Mouse (Mus musculus) lung, embryonic 15.5 days (tissue): ENCODE data around the gene Ggcx. TPM values are rescaled to one million over a fixed set of nuclear protein-coding genes. Genes with fewer than 3 reads are reported as not detected.

Experiments
- ATAC-seq: fragments of 200-750 bp; cut with Nextera tagmentation; 2 replicates; pipeline ENCODE4 v1.8.0; 2017; ENCODE audit warnings: moderate number of reproducible peaks, borderline replicate concordance; ENCODE audit not compliant: low FRiP score, low TSS enrichment; ENCODE audit errors: extremely low read depth
- H3K27ac ChIP-seq: fragments of 300-500 bp; sonication (generic); 2 replicates; pipeline ENCODE4 v1.5.1; 2015; ENCODE audit warnings: moderate library complexity, mild to moderate bottlenecking, inconsistent platforms
- H3K27me3 ChIP-seq: fragments of 300-500 bp; sonication (generic); 2 replicates; pipeline ENCODE4 v1.6.1; 2015; ENCODE audit warnings: inconsistent platforms
- H3K36me3 ChIP-seq: fragments of 300-500 bp; sonication (generic); 2 replicates; pipeline ENCODE4 v1.6.1; 2015; ENCODE audit warnings: inconsistent platforms
- H3K4me1 ChIP-seq: fragments of 300-500 bp; sonication (generic); 2 replicates; pipeline ENCODE4 v1.6.1; 2015; ENCODE audit warnings: inconsistent platforms
- H3K4me2 ChIP-seq: fragments of 300-500 bp; sonication (generic); 2 replicates; pipeline ENCODE4 v1.6.1; 2015; ENCODE audit warnings: inconsistent platforms, mild to moderate bottlenecking, moderate library complexity
- H3K4me3 ChIP-seq: fragments of 300-500 bp; sonication (generic); 2 replicates; pipeline ENCODE4 v1.5.1; 2015; ENCODE audit warnings: mild to moderate bottlenecking, inconsistent platforms
- H3K9ac ChIP-seq: fragments of 300-500 bp; sonication (generic); 2 replicates; pipeline ENCODE4 v1.6.1; 2015; ENCODE audit warnings: inconsistent platforms
- H3K9me3 ChIP-seq: fragments of 300-500 bp; sonication (generic); 2 replicates; pipeline ENCODE4 v1.6.1; 2016; ENCODE audit warnings: inconsistent platforms
- WGBS: fragments of 180-500 bp; shearing (Covaris S2); methylation state at CpG from one replicate; pipeline ENCODE4 v1.1.7; 2015; 5-methylcytosine and 5-hydroxymethylcytosine counted together
- polyA plus RNA-seq: library from polyadenylated mRNA; unstranded; fragments of >200 nt; fragmentation: Nextera tagmentation; extraction: Ambion mirVana; gene quantifications from 2 replicates; pipeline ENCODE4 v1.2.1, GENCODE M21; 2015

Ggcx gene
- polyA plus RNA-seq, 1 experiment from 2014 or later, result 40.0 TPM

DNA sequence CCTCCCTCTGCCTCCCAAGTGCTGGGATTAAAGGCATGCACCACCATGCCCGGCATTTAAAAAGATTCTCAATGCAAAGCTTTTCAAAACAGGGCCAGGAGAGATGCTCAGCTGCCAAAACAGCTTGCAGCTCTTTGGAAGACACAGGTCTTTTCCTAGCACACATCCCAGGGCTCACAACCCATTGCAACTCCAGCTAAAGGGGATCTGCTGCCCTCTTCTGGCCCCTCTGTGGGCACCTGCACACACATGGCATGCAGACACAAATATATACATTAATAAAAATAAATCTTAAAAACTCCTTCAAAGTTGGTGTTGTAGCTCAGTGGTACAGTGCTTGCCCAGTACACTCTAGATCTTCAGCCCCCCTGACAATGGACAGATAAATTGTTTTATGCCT lies 4.1 kb upstream of the Ggcx start:
- no peak overlapping the region for H3K4me3 ChIP-seq
- H3K9me3 ChIP-seq, result no peaks in the 10 kb centered on the region
- no peaks in the 10 kb centered on the region for H3K36me3 ChIP-seq
- WGBS, result 26% methylated on average over 1 of the region's 1 CpGs
- peaks cover 9% of the 10 kb centered on the region for H3K4me1 ChIP-seq
- no peak for ATAC-seq
- H3K4me2 ChIP-seq, result no peak overlapping the region
- no peaks in the 10 kb centered on the region for H3K27me3 ChIP-seq
- no peak overlapping the region for H3K9ac ChIP-seq
- no peak overlapping the region for H3K27ac ChIP-seq

DNA sequence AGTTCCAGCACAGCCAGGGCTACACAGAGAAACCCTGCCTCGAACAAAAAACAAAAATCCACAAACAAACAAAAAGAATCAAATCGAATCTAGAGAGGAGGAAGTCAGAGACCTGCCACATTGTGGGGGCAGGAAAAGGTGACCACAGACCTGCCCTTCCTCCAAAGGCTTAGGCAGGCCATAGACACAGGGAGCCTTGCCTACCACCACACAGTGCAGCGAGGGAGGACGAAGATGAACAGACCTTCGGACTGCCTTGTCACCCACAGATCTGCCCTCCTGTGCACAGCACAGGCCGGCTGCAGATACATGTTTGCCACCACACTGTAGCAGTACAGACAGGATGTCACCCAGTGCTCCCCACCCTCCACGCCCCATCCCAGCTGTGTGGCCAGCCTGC lies 3.6 kb upstream of the Ggcx start:
- Histone ChIP-seq H3K4me1 (peaks cover 14% of the 10 kb centered on the region), H3K4me3 (no peak overlapping the region), H3K9ac (no peak overlapping the region), H3K36me3 (no peaks in the 10 kb centered on the region), H3K27me3 (no peaks in the 10 kb centered on the region), H3K27ac (no peak overlapping the region), H3K9me3 (no peaks in the 10 kb centered on the region), H3K4me2 (no peak overlapping the region)
- no peak for ATAC-seq
- 76% methylated on average over 7 of the region's 7 CpGs for WGBS

DNA sequence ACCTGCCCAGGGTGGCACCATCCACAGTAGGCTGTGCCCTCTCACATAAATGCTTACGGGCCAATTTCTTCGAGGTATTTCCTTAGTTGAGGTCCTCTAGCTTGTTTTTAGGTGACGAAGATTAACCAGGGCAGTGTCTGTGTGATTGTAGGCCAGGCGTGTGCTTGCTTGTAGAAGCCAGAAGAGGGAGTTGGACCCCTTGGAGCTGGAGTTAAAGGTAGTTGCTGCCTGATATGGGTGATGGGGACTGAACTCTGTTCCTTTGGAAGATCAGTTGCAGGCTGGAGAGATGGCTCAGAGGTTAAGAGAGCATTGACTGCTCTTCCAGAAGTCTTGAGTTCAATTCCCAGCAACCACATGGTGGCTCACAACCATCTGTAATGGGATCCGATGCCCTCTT lies 1.1 kb downstream of the Ggcx start:
- Histone ChIP-seq H3K4me3 (peak overlapping the region; percentile 77), H3K36me3 (peaks cover 19% of the 10 kb centered on the region), H3K9me3 (no peaks in the 10 kb centered on the region), H3K9ac (peak overlapping the region; percentile 84; the same call in 1 of the 2 replicates), H3K27me3 (no peaks in the 10 kb centered on the region), H3K27ac (no peak overlapping the region), H3K4me1 (peaks cover 24% of the 10 kb centered on the region), H3K4me2 (peak overlapping the region; percentile 56)
- ATAC-seq, result no peak
- WGBS, result 78% methylated on average over 5 of the region's 5 CpGs

GRCm38 (mm10) chr6:72415964-72416772 lies 2.1 kb downstream of the Ggcx start:
- H3K4me1 ChIP-seq, result peaks cover 24% of the 10 kb centered on the region
- H3K27me3 ChIP-seq, result no peaks in the 10 kb centered on the region
- 57% methylated on average over 7 of the region's 7 CpGs for WGBS
- no peak overlapping the region for H3K27ac ChIP-seq
- H3K36me3 ChIP-seq, result peaks cover 23% of the 10 kb centered on the region
- no peak overlapping the region for H3K9ac ChIP-seq
- no peak overlapping the region for H3K4me3 ChIP-seq
- H3K9me3 ChIP-seq, result no peaks in the 10 kb centered on the region
- ATAC-seq, result no peak
- peak overlapping the region; percentile 5; the same call in 1 of the 2 replicates for H3K4me2 ChIP-seq

GRCm38 (mm10) chr6:72418279-72418678 lies 4.2 kb downstream of the Ggcx start:
- Histone ChIP-seq H3K4me1 (peaks cover 24% of the 10 kb centered on the region), H3K36me3 (peaks cover 43% of the 10 kb centered on the region), H3K27me3 (no peaks in the 10 kb centered on the region), H3K27ac (no peak overlapping the region), H3K9me3 (no peaks in the 10 kb centered on the region), H3K4me2 (no peak overlapping the region), H3K9ac (no peak overlapping the region), H3K4me3 (no peak overlapping the region)
- WGBS, result 90% methylated on average over 4 of the region's 4 CpGs
- no peak for ATAC-seq

GRCm38 (mm10) chr6:72419806-72420205 lies 5.7 kb downstream of the Ggcx start:
- Histone ChIP-seq H3K27me3 (no peaks in the 10 kb centered on the region), H3K9ac (no peak overlapping the region), H3K4me2 (no peak overlapping the region), H3K4me1 (peaks cover 18% of the 10 kb centered on the region), H3K4me3 (no peak overlapping the region), H3K36me3 (peaks cover 59% of the 10 kb centered on the region), H3K27ac (no peak overlapping the region), H3K9me3 (no peaks in the 10 kb centered on the region)
- WGBS, result 79% methylated on average over 1 of the region's 1 CpGs
- ATAC-seq, result no peak

- H3K9me3 ChIP-seq, result no peaks in the 10 kb centered on the region
- H3K4me1 ChIP-seq, result peaks cover 7% of the 10 kb centered on the region; the same call in 1 of the 2 replicates
- H3K4me3 ChIP-seq, result no peak overlapping the region
- H3K9ac ChIP-seq, result no peak overlapping the region
- H3K4me2 ChIP-seq, result no peak overlapping the region
- no peak for ATAC-seq
- peaks cover 70% of the 10 kb centered on the region for H3K36me3 ChIP-seq
- no peak overlapping the region for H3K27ac ChIP-seq
- WGBS, result 85% methylated on average over 10 of the region's 10 CpGs
- no peaks in the 10 kb centered on the region for H3K27me3 ChIP-seq
Observed at GRCm38 (mm10) chr6:72420901-72421300, 6.8 kb downstream of the Ggcx start.

GRCm38 (mm10) chr6:72425646-72426045 lies 11.5 kb downstream of the Ggcx start:
- ATAC-seq, result no peak
- Histone ChIP-seq H3K27ac (no peak overlapping the region), H3K4me1 (no peaks in the 10 kb centered on the region), H3K27me3 (no peaks in the 10 kb centered on the region), H3K4me2 (no peak overlapping the region), H3K9ac (no peak overlapping the region), H3K9me3 (no peaks in the 10 kb centered on the region), H3K36me3 (peaks cover 86% of the 10 kb centered on the region), H3K4me3 (no peak overlapping the region)
- WGBS, result 92% methylated on average over 11 of the region's 11 CpGs

DNA sequence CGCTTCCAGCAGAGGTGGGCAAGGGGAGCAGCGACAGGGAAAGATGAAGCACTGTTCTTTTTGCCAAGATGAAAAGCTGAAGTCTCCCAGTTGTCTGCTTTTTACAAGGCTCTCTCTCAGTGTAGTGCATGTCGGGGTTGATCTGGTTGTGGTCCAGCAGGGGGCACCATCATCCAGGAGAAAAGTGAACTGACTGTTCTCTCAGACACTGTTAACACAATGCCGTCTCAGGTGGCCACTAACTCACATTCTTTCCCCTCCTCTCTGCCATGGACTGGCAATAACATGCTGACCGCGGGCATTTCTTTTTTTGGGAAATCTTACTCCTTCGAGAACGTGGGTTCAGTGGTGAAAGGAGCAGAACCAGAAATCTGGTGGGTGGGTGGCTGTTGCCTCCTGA lies 13.9 kb downstream of the Ggcx start:
- Histone ChIP-seq H3K9me3 (no peaks in the 10 kb centered on the region), H3K9ac (no peak overlapping the region), H3K4me1 (no peaks in the 10 kb centered on the region), H3K4me3 (no peak overlapping the region), H3K36me3 (peaks cover 85% of the 10 kb centered on the region), H3K27ac (no peak overlapping the region), H3K4me2 (no peak overlapping the region), H3K27me3 (no peaks in the 10 kb centered on the region)
- 31% methylated on average over 8 of the region's 8 CpGs for WGBS
- ATAC-seq, result peak; percentile 76; the same call in 1 of the 2 replicates

DNA sequence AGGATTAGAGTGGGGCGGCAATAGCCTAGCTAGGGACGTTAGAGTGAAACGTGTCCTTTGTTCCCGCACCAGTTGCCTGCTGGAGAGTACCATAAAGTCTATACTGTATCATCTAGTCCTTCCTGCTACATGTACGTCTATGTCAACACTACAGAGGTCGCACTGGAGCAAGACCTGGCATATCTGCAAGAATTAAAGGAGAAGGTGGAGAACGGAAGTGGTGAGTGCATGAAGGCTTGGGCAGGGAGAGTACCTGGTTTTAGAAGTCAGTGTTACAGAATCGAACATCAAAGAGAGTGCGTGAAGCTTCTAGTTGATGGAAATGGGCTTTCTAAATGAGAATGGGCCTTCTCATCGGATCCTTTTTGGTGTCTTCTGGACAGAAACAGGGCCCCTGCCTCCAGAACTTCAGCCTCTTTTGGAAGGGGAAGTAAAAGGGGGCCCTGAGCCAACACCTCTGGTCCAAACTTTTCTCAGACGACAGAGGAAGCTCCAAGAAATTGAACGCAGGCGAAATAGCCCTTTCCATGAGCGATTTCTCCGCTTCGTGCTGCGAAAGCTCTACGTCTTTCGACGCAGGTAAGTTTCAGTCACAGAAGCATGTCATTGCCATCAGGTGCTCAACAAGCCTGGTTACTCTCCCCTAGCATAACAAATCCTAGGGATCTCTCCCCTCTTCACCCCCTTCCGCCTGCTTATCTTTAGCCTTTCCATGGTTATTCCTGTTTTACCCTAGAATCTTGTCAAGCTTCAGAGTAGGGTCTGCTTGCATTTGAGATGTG lies 15.1 kb downstream of the Ggcx start:
- Histone ChIP-seq H3K4me2 (no peak overlapping the region), H3K27ac (no peak overlapping the region), H3K4me1 (no peaks in the 10 kb centered on the region), H3K27me3 (no peaks in the 10 kb centered on the region), H3K4me3 (no peak overlapping the region), H3K9me3 (no peaks in the 10 kb centered on the region), H3K9ac (no peak overlapping the region), H3K36me3 (peaks cover 83% of the 10 kb centered on the region)
- ATAC-seq, result no peak
- WGBS, result 79% methylated on average over 21 of the region's 21 CpGs

- H3K36me3 ChIP-seq, result peaks cover 83% of the 10 kb centered on the region
- H3K9ac ChIP-seq, result no peak overlapping the region
- 35% methylated on average over 5 of the region's 5 CpGs for WGBS
- H3K4me1 ChIP-seq, result no peaks in the 10 kb centered on the region
- H3K4me3 ChIP-seq, result no peak overlapping the region
- no peaks in the 10 kb centered on the region for H3K9me3 ChIP-seq
- no peaks in the 10 kb centered on the region for H3K27me3 ChIP-seq
- ATAC-seq, result 0 out of 2 replicates have a peak, but pooled peaks have one; percentile 5
- H3K27ac ChIP-seq, result no peak overlapping the region
- no peak overlapping the region for H3K4me2 ChIP-seq
Observed at GRCm38 (mm10) chr6:72430989-72431921, 17.1 kb downstream of the Ggcx start.
